Mouse (Mus musculus): ENCODE measurements at regions not wholly inside any gene's neighbourhood (a gene's known extent, or its start where the extent isn't known, plus 50 kb on each side); places are given as distances from the start of the nearest gene placed in this dataset.

GRCm38 (mm10) chr4:110051872-110052271 lies 74.0 kb downstream of the Dmrta2 start:
- Histone ChIP-seq H3K27me3 (ENCODE audit: insufficient read depth, low read length) (no peaks in the 10 kb centered on the region), H3K9ac (replicated peaks; ENCODE audit: low read length) (no peak overlapping the region), H3K36me3 (ENCODE audit: insufficient read depth, low read length) (no peaks in the 10 kb centered on the region), H3K4me3 (ENCODE audit: low read length) (no peak overlapping the region), H3K27ac (no peak overlapping the region), H3K4me1 (ENCODE audit: insufficient read depth, low read length) (no peaks in the 10 kb centered on the region), H3K9me3 (ENCODE audit: low read length) (no peaks in the 10 kb centered on the region), H3K4me2 (ENCODE audit: low read depth, low read length) (no peak overlapping the region)
- DNase-seq (ENCODE audit: low spot score), result peak; percentile 19
- ATAC-seq, result no peak
- TF ChIP-seq CTCF (IDR thresholded peaks at IDR 0.05; ENCODE audit: low read depth), result no peak
- WGBS, result 31% methylated on average over 10 of the region's 10 CpGs

DNA sequence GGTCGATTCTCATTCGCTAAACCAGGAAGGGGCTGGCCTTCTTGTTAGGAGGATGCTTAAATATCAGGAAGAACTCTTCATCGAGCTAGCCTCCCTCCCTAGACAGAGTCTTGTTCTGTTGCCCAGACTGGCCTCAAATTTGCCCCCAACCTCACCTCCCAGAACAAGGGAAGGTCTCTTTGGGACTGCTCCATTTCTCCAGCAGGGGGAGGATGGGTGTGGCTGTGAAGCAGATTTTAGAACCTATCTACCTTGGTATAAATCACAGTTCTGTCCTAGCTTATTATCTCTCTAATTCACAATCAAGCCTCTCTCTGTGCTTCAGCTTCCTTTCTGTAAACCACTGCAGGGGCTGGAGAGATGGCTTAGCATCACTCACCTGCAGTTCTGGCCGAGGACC lies 75.1 kb downstream of the Dmrta2 start:
- Histone ChIP-seq H3K9me3 (ENCODE audit: low read length) (no peaks in the 10 kb centered on the region), H3K9ac (replicated peaks; ENCODE audit: low read length) (no peak overlapping the region), H3K27me3 (ENCODE audit: insufficient read depth, low read length) (no peaks in the 10 kb centered on the region), H3K36me3 (ENCODE audit: insufficient read depth, low read length) (no peaks in the 10 kb centered on the region), H3K4me2 (ENCODE audit: low read depth, low read length) (no peak overlapping the region), H3K4me3 (ENCODE audit: low read length) (no peak overlapping the region), H3K27ac (no peak overlapping the region), H3K4me1 (ENCODE audit: insufficient read depth, low read length) (no peaks in the 10 kb centered on the region)
- DNase-seq (ENCODE audit: low spot score) (peak; percentile 20), ATAC-seq (no peak)
- TF ChIP-seq CTCF (IDR thresholded peaks at IDR 0.05; ENCODE audit: low read depth), result peak; percentile 51
- WGBS, result 95% methylated on average over 4 of the region's 4 CpGs

- DNase-seq (ENCODE audit: low spot score) (no peak), ATAC-seq (no peak)
- Histone ChIP-seq H3K9ac (replicated peaks; ENCODE audit: low read length) (no peak overlapping the region), H3K27ac (no peak overlapping the region), H3K27me3 (ENCODE audit: insufficient read depth, low read length) (no peaks in the 10 kb centered on the region), H3K4me2 (ENCODE audit: low read depth, low read length) (no peak overlapping the region), H3K9me3 (ENCODE audit: low read length) (no peaks in the 10 kb centered on the region), H3K4me1 (ENCODE audit: insufficient read depth, low read length) (no peaks in the 10 kb centered on the region), H3K36me3 (ENCODE audit: insufficient read depth, low read length) (no peaks in the 10 kb centered on the region), H3K4me3 (ENCODE audit: low read length) (no peak overlapping the region)
- WGBS, result 85% methylated on average over 3 of the region's 3 CpGs
- no peak for TF ChIP-seq CTCF (IDR thresholded peaks at IDR 0.05; ENCODE audit: low read depth)
Measured at GRCm38 (mm10) chr4:110073836-110074235, 96.0 kb downstream of the Dmrta2 start.

DNA sequence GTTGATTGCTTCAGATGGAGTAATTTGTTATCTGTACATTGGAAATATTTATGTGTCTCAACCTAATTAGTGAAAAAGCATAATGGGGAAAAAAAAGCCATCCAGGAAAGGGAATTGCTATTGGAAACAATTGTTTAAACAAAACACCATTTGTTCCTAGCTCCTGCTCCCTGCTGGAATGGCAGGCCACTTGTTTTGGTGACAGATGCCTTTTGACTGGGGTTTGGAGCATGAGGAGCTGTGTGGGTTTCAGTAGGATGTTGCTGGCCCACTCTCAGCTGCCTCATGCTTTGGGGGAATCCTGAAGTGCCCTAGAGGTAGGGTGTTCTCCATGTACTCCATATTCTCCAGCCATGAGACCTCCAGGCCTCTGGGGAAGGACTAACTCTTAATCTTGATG lies 105.5 kb downstream of the Dmrta2 start:
- H3K36me3 ChIP-seq (ENCODE audit: insufficient read depth, low read length), result no peaks in the 10 kb centered on the region
- no peaks in the 10 kb centered on the region for H3K9me3 ChIP-seq (ENCODE audit: low read length)
- H3K4me1 ChIP-seq (ENCODE audit: insufficient read depth, low read length), result no peaks in the 10 kb centered on the region
- no peaks in the 10 kb centered on the region for H3K27me3 ChIP-seq (ENCODE audit: insufficient read depth, low read length)
- no peak for DNase-seq (ENCODE audit: low spot score)
- ATAC-seq, result no peak
- H3K4me3 ChIP-seq (ENCODE audit: low read length), result no peak overlapping the region
- H3K27ac ChIP-seq, result no peak overlapping the region
- no peak overlapping the region for H3K9ac ChIP-seq (replicated peaks; ENCODE audit: low read length)
- TF ChIP-seq CTCF (IDR thresholded peaks at IDR 0.05; ENCODE audit: low read depth), result no peak
- no peak overlapping the region for H3K4me2 ChIP-seq (ENCODE audit: low read depth, low read length)

GRCm38 (mm10) chr4:110087570-110088247 lies 109.9 kb downstream of the Dmrta2 start:
- WGBS, result 27% methylated on average over 9 of the region's 9 CpGs
- peak; percentile 68; the same call in 1 of the 2 replicates for ATAC-seq
- H3K9ac ChIP-seq (replicated peaks; ENCODE audit: low read length), result no peak overlapping the region
- no peaks in the 10 kb centered on the region for H3K36me3 ChIP-seq (ENCODE audit: insufficient read depth, low read length)
- no peak overlapping the region for H3K4me2 ChIP-seq (ENCODE audit: low read depth, low read length)
- H3K27ac ChIP-seq, result no peak overlapping the region
- H3K4me1 ChIP-seq (ENCODE audit: insufficient read depth, low read length), result no peaks in the 10 kb centered on the region
- no peaks in the 10 kb centered on the region for H3K27me3 ChIP-seq (ENCODE audit: insufficient read depth, low read length)
- no peak overlapping the region for H3K4me3 ChIP-seq (ENCODE audit: low read length)
- DNase-seq (ENCODE audit: low spot score), result peak; percentile 73
- TF ChIP-seq CTCF (IDR thresholded peaks at IDR 0.05; ENCODE audit: low read depth), result no peak
- no peaks in the 10 kb centered on the region for H3K9me3 ChIP-seq (ENCODE audit: low read length)

GRCm38 (mm10) chr4:110093040-110093820 lies 115.4 kb downstream of the Dmrta2 start:
- H3K4me3 ChIP-seq (ENCODE audit: low read length), result no peak overlapping the region
- no peaks in the 10 kb centered on the region for H3K27me3 ChIP-seq (ENCODE audit: insufficient read depth, low read length)
- no peak overlapping the region for H3K27ac ChIP-seq
- 88% methylated on average over 6 of the region's 6 CpGs for WGBS
- no peaks in the 10 kb centered on the region for H3K4me1 ChIP-seq (ENCODE audit: insufficient read depth, low read length)
- no peak for DNase-seq (ENCODE audit: low spot score)
- no peaks in the 10 kb centered on the region for H3K36me3 ChIP-seq (ENCODE audit: insufficient read depth, low read length)
- no peak for TF ChIP-seq CTCF (IDR thresholded peaks at IDR 0.05; ENCODE audit: low read depth)
- no peak for ATAC-seq
- H3K4me2 ChIP-seq (ENCODE audit: low read depth, low read length), result no peak overlapping the region
- H3K9me3 ChIP-seq (ENCODE audit: low read length), result no peaks in the 10 kb centered on the region
- no peak overlapping the region for H3K9ac ChIP-seq (replicated peaks; ENCODE audit: low read length)

DNA sequence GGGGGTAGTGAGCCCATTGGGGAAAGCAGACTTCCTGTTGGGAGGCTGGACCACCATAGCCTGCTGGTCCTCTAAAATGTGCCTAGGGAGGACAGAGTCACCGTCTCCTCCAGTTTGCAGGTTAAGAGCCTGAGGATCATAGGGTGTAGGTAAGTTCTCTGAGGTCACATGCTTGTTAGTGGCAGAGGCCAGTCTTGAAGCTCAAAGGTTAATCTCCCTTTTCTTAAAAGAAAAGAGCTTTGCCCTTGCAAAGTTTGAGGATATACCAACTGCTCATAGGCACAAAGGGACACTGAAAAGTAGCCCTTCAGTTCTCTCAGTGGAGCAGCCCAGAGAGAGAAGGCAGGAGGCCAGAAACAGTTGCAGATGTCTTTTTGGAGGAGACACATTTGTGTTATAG lies 116.7 kb downstream of the Dmrta2 start:
- Histone ChIP-seq H3K36me3 (ENCODE audit: insufficient read depth, low read length) (no peaks in the 10 kb centered on the region), H3K9me3 (ENCODE audit: low read length) (no peaks in the 10 kb centered on the region), H3K4me2 (ENCODE audit: low read depth, low read length) (no peak overlapping the region), H3K9ac (replicated peaks; ENCODE audit: low read length) (no peak overlapping the region), H3K4me3 (ENCODE audit: low read length) (no peak overlapping the region), H3K27ac (no peak overlapping the region), H3K27me3 (ENCODE audit: insufficient read depth, low read length) (no peaks in the 10 kb centered on the region), H3K4me1 (ENCODE audit: insufficient read depth, low read length) (no peaks in the 10 kb centered on the region)
- WGBS, result 100% methylated on average over 1 of the region's 1 CpGs
- no peak for TF ChIP-seq CTCF (IDR thresholded peaks at IDR 0.05; ENCODE audit: low read depth)
- ATAC-seq, result no peak
- no peak for DNase-seq (ENCODE audit: low spot score)

All from hindbrain, postnatal 0 days (tissue).